Mouse (Mus musculus) left cerebral cortex, postnatal 14 days (tissue): ENCODE measurements around the gene Phactr2. TPM values are rescaled to one million over a fixed set of nuclear protein-coding genes. Genes with fewer than 3 reads are reported as not detected.
A peak's percentile ranks its signal among the peaks of the same experiment; 100 is the strongest.

Experiments used
- DNase-seq, 2 experiments: peaks; one replicate each; pipeline ENCODE4 v3.0.0; 2021 to 2022; ENCODE audit warnings: low spot score in 2 of 2, mixed read lengths in 1 of 2
- intact Hi-C: fragments of 180-260 bp; cut with DNase I; formaldehyde crosslinking; loops from one replicate; pipeline ENCODE4 v1.15.1; 2025
- total RNA-seq, 2 experiments: library from RNA; stranded (reverse); gene quantifications; 2 replicates each; pipeline ENCODE4 v1.2.3; 2021

Gene Phactr2
- total RNA-seq, 2 experiments from 2014 or later, result 15.9 to 18.8 TPM

DNA sequence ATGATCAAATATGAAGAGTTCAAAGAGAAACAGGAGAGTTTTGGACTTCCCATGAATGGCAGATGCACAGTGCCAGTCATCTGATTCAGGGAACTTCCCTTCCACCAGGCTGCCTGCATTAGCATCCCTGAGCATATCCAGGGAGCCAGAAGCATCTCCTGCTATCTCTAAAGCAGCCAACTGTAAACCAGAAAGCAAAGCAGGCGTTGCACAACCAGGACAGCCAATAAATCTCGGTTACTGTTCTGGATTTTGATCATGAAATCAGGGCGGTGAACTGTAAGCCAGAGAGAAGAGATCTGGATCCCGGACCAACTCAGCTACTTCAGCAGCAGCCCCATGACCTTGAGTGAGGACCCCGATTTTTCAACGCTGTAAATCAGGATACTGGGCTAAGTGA, 173.6 kb downstream of the Phactr2 start:
- intact Hi-C loops, result no loop called here
- DNase-seq, result no peak

DNA sequence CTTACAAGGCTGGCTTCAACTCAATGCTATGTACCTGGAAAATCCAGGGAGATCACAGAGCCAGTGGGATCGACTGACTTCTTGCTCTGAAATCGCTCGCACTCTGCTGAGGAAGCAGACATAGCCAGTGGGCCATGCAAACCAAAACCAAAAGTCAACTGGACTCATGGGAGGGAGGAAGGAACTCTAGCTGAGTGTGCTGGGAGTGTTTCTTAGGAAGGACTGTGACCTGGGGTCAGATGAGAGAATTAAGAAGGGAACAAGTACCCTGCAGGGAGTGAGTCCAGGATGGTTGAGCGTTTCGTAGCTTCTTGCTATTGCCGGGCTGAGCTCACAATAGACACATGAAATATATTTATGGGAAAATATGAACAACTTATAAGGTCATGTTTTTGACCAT, 174.0 kb downstream of the Phactr2 start:
- intact Hi-C loops, result no loop called here
- no peak for DNase-seq

DNA sequence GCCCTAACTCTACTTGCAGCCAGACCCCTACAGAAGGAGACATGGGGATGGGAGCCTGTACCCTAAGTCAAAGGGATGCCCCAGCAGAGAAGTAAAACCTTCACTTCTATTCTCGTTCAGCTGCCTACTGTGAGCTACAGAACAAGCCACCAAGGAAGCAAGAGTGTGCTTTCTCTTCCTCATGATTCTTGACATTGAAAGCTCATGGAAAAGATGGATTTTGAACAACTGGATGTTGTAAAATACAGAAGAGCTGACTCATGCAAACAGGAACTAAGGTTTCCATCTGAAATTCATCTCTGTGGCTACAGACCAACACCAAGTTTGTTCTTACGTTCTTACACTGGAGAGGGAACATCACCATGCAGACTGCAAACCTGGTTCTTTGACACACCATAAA, 179.3 kb downstream of the Phactr2 start:
- DNase-seq, result no peak
- intact Hi-C loops, result no loop called here

DNA sequence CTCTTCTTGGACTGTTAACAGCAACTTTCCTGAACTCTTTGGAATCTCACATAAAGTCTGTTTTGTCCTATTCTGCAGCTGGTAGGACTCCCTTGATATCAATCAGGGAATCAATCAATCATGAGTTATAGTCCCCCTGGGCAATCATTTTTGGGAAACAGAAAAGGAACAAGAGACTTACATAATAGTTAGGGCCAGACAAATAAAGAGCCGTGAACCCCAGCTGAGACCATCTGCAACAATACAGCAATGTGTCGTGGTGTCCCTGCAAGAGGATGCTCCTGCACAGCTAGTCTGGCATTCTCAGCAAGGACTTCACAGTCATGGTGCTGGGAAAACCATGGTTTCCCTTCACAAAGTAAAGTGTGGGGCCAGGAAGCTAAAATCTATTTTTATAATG, 182.2 kb downstream of the Phactr2 start:
- no peak for DNase-seq
- intact Hi-C loops, result no loop called here

DNA sequence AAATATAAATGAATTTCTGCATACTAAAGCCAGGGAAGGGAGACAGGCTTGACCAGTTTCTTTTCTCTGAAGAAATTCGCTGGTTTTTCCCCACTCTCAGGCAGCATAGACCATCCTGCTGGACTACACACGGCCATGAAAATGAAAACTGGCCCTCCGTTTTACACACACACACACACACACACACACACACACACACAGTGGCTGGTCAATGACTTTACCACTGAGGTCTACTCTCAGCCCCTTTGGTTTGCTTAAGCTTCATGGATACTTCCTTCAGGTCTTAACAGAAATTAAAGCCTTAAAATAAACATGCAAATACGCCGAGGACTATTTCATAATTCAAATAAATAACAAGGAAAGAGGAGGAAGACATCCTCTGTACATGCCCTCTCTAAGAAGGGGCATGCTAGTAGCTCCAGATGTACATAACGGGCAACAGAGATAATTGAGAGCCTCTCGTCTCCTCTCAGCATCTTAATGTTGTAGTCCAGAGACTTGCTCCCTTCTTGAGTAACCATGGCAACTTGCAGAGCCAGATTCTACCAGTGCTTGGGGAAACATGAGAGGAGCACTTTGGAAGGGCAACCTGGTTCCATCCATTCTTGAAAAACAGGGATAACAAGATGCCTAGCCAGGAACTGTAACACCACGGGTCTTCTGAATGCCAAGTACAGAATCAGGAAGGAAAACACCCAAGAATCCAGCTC, 184.8 kb downstream of the Phactr2 start:
- intact Hi-C loops, result no loop called here
- DNase-seq, result peak; percentile 9 to 17

DNA sequence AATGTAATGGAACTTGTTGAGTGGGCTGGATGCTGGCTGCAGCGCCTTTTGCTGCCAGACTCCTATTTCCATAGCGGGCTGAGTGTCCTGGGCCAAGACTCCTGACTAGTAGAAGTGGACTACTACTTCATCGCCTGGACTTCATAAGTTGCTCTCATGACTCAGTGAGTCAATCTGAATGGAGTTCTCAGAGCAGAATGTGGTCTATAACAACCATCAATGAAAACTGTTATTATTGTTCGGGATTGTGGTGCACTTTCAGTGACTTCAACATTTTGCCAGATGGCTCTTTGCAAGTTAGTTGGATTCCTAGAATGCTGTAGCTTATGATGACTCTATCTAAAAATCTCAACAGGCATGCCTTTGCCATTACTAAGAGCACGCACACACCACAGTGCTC, 185.9 kb downstream of the Phactr2 start:
- intact Hi-C loops, result no loop called here
- no peak for DNase-seq

DNA sequence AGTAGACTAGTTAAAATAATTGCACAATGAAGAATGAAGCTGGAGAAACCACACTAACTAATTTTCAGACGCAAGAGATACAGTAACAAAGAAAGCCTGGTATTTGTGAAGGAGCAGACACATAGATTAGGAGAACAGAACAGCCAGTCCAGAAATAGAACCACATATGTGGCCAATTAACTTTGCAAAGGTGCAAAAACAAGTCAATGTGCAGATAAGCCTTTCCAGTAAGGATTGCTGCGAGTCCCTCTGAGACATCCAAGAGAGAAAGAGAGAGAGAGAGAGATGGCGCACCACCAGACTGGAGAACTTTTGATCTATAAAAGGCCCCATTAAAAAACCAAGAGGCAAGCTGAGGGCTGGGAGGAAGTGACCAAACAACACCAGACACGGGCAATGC, 190.8 kb downstream of the Phactr2 start:
- intact Hi-C loops, result no loop called here
- DNase-seq, result no peak

DNA sequence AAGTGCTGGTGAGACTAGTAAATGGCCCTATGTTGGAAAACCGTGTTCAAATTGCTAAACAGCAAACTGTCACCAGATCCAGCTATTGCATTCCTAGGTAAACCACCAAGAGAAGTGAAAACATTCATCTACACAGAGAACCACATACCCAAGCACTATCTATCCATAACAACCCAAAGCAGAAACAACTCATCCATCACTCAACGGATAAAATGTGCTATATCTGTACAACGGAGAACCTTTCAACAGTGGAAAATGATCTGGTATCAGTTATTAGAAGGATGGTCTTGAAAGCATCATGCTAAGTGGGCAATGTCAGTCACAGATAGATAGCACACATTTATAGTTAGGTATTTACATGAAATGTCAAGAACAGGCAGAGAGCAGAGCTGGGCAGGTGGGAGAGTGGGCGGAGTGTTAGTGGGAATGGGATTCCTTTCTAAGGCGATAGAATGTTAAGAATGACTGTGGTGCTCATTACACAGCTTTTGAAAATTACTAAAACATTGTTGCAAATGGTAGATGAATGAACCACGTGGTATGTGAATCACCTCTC, 193.8 kb downstream of the Phactr2 start:
- intact Hi-C loops, result no loop called here
- DNase-seq, result no peak

DNA sequence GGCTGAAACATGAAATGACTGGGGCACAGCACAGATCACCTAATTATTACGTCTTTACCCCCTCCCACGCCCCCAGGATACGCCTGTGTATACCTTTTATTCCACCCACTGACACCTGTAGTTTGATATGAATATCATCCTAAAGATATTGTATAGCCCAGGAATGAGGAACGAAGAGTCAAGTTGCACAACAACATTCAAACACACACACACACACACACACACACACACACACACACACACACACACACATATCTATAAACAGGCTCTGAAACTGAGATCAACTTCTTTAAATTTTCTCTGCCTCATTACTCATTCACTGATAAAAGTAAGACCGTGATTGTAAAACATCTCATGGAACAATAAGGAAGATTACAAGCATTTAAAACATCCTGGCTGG, 197.9 kb downstream of the Phactr2 start:
- no peak for DNase-seq
- intact Hi-C loops, result no loop called here

DNA sequence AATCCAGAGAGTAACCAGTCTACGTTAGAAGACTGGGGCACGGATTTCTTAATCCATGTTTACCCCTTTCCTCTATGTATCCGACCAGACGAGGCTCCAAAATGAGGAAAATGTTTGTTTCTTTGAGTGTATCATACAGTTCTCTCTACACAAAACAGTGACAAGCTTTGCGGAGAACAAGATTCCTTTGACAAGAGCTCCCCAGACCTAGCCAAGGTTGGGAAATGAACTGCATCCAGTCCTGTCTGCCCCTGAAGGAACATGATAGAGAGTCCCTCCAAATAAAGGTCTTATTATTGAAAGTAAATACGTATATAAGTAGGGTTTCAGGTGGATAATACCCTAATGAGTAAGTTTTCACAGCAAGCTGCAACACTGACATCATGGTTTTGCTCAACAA, 199.1 kb downstream of the Phactr2 start:
- intact Hi-C loops, result no loop called here
- no peak for DNase-seq

DNA sequence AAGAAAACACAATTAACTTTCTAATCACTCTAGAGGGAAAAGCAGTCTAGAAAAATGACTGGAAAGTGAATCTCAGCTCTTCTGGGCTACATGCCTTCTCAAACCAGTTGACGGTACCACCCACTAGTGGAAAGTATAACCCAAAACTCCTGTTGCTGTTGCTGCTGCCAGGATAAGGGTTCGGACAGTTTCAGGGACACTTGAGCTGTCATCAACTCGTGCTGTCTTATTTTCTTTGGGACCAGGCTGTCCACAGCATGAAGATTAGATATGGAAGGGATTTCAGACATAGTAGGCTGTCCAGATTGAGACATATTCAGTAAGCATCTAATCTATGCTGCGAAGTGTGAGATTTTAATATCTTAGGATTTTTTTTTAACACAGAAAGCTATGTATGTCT, 199.5 kb downstream of the Phactr2 start:
- intact Hi-C loops, result no loop called here

DNA sequence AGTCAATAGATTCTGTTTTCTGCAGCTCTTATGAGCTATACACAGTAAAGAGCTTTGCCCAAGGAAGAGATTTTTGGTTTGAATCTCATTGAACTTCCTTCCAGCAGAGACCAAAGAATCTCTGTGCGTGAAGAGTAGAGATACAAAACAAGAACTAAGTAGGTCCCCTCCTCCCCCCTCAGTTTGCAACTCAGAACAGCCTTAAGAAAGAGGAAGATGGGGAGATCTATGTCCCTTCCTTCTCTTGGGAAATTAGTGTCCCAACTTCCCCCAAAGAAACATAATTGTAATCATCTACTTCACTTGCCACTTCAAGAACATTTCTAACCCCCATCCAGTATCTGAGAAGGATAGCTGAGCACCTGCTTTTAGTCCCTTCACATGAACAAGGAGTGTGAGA, 200.5 kb downstream of the Phactr2 start:
- intact Hi-C loops, result no loop called here
- DNase-seq, result no peak

More for the DNA sequence above, 199.5 kb downstream of the Phactr2 start:
- no peak for DNase-seq

DNA sequence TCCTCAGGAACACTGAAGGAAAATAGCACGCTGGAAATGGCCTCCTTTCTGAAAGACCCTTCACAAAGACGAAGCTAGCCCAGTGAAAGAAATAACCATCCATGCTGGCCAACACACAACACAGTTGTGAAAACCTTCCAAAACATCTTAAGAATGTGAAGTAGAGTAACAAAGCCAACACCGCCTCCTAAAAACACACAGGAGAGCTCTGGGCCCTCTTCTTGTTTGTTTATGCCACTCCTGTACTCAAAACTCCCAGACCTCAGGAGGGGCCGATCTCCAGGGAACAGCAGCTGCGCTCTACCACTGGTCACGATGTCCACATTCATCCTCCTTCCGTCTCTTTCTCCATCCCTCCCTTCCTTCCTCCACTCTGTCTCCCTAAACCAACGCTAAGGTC, 202.5 kb downstream of the Phactr2 start:
- DNase-seq, result no peak
- intact Hi-C loops, result no loop called here

DNA sequence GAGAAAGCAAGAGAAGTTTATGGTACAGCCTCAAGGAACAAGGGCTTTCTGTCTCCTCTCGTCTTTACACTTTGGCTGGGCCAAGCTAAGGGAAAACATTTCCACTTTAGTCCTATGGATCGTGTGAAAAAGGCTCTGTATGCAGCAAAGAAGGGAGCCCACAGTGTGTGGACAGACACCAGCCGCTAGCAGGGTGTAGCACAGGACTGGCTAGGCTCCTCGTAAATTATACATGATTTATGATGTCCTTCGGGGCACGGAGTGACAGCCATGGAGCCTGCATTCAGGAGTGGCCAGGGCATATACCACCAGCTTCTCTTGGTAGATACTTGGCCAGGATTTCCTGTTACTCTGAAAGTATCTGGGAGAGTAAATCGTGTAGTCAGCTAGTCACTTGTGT, 203.1 kb downstream of the Phactr2 start:
- intact Hi-C loops, result no loop called here
- DNase-seq, result no peak

DNA sequence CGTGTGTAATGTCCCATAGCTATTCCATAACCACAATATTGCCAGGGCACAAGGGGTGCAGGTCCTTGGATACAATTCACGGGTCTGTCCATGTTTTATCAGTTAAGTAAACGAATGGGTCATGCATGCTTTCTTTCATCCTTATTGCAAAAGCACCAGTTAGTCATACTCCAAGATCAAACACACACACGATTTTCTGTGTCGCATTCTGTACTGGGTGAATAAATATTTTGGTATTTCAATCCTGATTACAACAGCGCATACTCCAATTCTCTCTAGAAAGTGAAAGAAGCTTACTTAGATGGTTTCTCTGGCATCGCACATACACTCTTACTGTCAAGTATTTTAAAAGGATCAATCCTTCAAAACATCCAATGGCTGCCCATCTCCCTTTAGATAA, 203.9 kb downstream of the Phactr2 start:
- intact Hi-C loops, result no loop called here
- no peak for DNase-seq

DNA sequence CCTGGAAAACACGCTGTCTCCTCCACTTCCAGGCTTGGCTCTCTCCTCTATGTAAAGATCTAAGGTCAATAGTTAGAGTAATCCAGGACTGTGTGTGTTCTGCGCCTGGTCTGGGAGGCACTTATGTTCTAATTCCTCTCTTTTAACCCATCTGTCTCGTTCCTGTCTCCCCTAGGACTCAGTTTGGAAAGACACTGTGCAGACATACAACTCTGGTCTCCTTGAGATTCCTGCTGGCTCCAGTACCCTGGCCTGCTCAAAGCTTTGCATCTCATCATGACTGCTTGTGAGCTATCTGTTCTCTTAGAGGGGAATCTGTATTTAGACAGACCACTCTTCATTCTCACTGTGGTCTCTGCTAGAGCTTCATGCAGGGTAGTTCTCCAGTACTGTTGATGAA, 215.0 kb downstream of the Phactr2 start:
- DNase-seq, result no peak
- intact Hi-C loops, result no loop called here

DNA sequence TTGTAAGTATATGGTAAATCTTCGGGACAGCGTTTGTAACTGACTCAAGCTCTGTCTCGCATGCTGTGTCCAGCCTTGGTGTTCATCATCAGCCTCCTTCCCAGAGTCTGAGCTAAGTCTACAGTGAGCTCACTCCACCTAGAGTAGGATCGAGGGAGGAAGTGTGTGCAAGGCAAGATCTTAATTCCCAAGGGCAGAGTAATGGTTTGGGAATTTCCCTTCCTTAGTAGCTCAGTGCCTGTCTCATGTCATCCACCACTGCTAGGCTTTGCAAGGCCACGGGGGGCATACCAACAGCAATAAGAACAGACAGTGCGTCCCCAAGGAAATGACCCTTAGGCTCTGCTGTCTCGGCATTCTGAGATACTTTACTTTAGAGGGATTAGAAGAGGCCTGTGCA, 218.0 kb downstream of the Phactr2 start:
- DNase-seq, result no peak
- intact Hi-C loops, result no loop called here

DNA sequence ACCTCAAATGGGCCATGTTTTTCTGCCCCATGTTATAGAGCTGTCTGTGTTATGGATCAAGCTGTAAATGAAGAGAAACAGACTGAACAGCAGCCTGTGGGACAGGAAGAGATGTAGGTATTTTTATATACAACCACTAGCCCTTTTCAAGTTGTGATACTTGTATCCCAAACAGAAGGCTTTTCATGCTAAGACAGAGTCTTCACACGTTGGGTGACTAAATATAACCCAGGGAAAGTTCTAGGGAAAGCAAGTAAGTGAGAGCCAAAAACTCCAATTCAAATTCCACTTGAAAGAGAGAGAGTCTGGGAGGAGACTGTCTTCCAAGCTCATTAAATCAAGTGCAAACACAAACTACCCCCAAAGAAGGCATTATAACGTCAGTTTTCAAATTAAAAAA, 223.9 kb downstream of the Phactr2 start:
- DNase-seq, result peak in 1 of 2 experiments; percentile 39
- intact Hi-C loops, result no loop called here

DNA sequence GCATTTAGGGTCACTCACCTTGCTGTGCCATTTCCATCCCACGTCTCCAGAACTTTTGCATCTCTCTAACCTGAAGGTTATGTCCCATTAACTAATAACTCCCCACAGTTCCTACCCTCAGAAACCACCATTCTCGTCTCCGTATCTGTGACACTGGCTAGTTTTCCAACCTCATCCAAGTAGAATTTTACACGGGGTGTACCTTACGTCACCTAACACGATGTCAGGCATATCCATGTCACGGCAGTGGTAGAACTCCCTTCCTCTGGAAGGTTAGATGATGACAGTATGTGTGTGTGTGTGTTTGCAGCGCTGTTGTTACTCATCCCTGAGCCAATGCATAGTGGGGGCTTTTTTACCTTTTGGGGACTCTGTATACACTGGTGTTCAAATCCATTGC, 225.1 kb downstream of the Phactr2 start:
- intact Hi-C loops, result no loop called here
- no peak for DNase-seq

DNA sequence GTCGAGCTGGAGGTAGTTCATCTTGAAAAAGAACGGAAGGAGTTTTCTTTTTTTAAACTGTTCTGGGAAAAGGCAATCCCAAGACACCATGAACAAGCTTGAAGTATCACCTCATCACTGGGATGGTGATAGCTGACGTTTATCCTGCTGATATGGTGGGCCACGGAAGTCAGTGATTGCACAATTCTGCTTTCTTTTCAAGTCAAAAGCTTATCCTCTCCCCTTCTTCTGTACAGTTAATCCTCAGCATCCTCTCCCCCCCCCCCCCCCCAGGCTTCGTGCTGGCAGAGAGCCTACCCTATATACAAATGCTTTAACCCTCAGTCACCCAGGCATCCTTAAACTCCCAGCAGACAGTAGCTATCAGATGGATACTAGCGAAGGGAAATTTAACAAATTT, 228.5 kb downstream of the Phactr2 start:
- no peak for DNase-seq
- intact Hi-C loops, result no loop called here

DNA sequence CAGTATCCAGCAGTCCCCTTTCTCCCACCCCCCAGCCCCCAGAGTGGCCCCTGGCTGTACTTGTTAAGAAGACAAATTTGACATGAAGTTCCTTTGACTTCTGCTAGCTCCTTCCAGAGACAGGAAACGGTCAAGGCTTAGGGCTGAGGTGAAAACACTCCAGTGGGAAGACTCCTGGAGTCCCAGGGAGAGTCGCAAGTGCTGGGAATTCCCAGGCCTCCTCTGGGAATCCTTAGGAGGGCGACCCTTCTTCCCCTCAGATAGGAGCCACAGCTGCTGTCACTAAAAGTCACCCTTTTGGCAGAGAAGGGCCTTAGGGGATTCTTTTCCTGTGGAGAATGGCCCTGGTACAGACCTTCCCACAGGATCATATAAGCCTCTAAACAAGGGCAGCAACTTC, 230.0 kb downstream of the Phactr2 start:
- no peak for DNase-seq
- intact Hi-C loops, result no loop called here

DNA sequence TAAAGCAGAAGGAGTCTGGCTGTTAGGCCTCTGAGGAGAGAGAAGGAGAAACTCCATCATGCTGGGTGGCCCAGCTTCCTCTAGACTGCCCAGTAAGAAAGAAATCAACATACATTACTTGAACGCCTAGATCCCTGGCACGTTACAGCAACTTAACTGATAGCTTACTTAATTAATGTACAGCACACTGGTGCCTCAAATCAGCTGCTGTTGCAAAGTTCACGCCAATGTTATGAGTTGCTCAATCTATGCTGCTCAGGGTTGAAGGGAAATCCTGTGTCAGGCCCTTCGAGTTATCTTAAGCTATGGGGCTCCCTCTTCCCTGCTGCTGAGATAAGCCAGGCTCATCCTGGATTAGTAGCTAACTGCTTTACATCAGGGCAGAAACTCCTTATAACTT, 233.8 kb downstream of the Phactr2 start:
- intact Hi-C loops, result no loop called here
- DNase-seq, result no peak
